Mouse (Mus musculus): ENCODE measurements around the gene Slit3.

- TF ChIP-seq GATA1 (IDR thresholded peaks at IDR 0.05; ENCODE audit: borderline replicate concordance, low read length) (no peak), FLI1 (IDR thresholded peaks at IDR 0.05; ENCODE audit: low read length) (no peak)
These were observed 438.4 kb downstream of the Slit3 start for GRCm38 (mm10) chr11:35559386-35559785.
